Mouse (Mus musculus) lung, embryonic 14.5 days (tissue): ENCODE measurements around the gene Atxn1. TPM values are rescaled to one million over a fixed set of nuclear protein-coding genes. Genes with fewer than 3 reads are reported as not detected.

Experiments used
- ATAC-seq: fragments of 200-750 bp; cut with Nextera tagmentation; 2 replicates; pipeline ENCODE4 v1.8.0; 2017; ENCODE audit warnings: mild to moderate bottlenecking, moderate TSS enrichment, moderate library complexity; ENCODE audit not compliant: insufficient read depth
- DNase-seq: peaks from one replicate; pipeline ENCODE4 v3.0.0-alpha.2; 2015
- H3K27ac ChIP-seq: fragments of 300-500 bp; sonication (generic); 2 replicates; pipeline ENCODE4 v1.5.1; 2014; ENCODE audit warnings: low read depth, mild to moderate bottlenecking, moderate library complexity
- H3K27me3 ChIP-seq: fragments of 300-500 bp; sonication (generic); 2 replicates; pipeline ENCODE4 v1.6.1; 2014; ENCODE audit warnings: low read length, control low read depth; ENCODE audit not compliant: insufficient read depth
- H3K36me3 ChIP-seq: fragments of 300-500 bp; sonication (generic); 2 replicates; pipeline ENCODE4 v1.6.1; 2014; ENCODE audit warnings: control low read depth; ENCODE audit not compliant: insufficient read depth
- H3K4me1 ChIP-seq: fragments of 300-500 bp; sonication (generic); 2 replicates; pipeline ENCODE4 v1.6.1; 2014; ENCODE audit warnings: antibody characterized with exemption, control low read depth; ENCODE audit not compliant: insufficient read depth
- H3K4me2 ChIP-seq: fragments of 300-500 bp; sonication (generic); 2 replicates; pipeline ENCODE4 v1.6.1; 2014; ENCODE audit warnings: mild to moderate bottlenecking
- H3K4me3 ChIP-seq: fragments of 300-500 bp; sonication (generic); 2 replicates; pipeline ENCODE4 v1.5.1; 2014; ENCODE audit warnings: low read depth, low read length
- H3K9ac ChIP-seq: fragments of 300-500 bp; sonication (generic); 2 replicates; pipeline ENCODE4 v1.6.1; 2014
- H3K9me3 ChIP-seq: fragments of 300-500 bp; sonication (generic); 2 replicates; pipeline ENCODE4 v1.6.1; 2016; ENCODE audit warnings: low read depth, low read length, control low read depth
- CTCF ChIP-seq: IDR thresholded peaks from 2 replicates; pipeline ENCODE4 v1.5.1; 2016; ENCODE audit warnings: antibody characterized with exemption, low read depth
- WGBS: fragments of 180-500 bp; shearing (Covaris S2); extraction: QIAGEN DNeasy Blood & Tissue Kit; methylation state at CpG from one replicate; pipeline ENCODE4 v1.1.7; 2014; 5-methylcytosine and 5-hydroxymethylcytosine counted together
- polyA plus RNA-seq: library from polyadenylated mRNA; unstranded; fragments of >200 nt; fragmentation: Nextera tagmentation; extraction: Ambion mirVana; gene quantifications from 2 replicates; pipeline ENCODE4 v1.2.1, GENCODE M21; 2014

The Atxn1 gene
- polyA plus RNA-seq, 1 experiment from 2014 or later, result 3.9 TPM

- 68% methylated on average over 4 of the region's 4 CpGs for WGBS
- no peak for DNase-seq
- no peak overlapping the region for H3K4me3 ChIP-seq
- H3K4me1 ChIP-seq, result peaks cover 10% of the 10 kb centered on the region; the same call in 1 of the 2 replicates
- no peak overlapping the region for H3K4me2 ChIP-seq
- no peak for ATAC-seq
- no peak overlapping the region for H3K9ac ChIP-seq
- TF ChIP-seq CTCF, result no peak
- no peak overlapping the region for H3K27ac ChIP-seq
- no peaks in the 10 kb centered on the region for H3K36me3 ChIP-seq
- H3K27me3 ChIP-seq, result no peaks in the 10 kb centered on the region
- H3K9me3 ChIP-seq, result peaks cover 3% of the 10 kb centered on the region; the same call in 1 of the 2 replicates
These were observed 436.0 kb downstream of the Atxn1 start for GRCm38 (mm10) chr13:45528787-45529186.

GRCm38 (mm10) chr13:45527232-45527964 lies 437.4 kb downstream of the Atxn1 start:
- Histone ChIP-seq H3K4me1 (peaks cover 10% of the 10 kb centered on the region; the same call in 1 of the 2 replicates), H3K9me3 (peaks cover 3% of the 10 kb centered on the region; the same call in 1 of the 2 replicates), H3K27me3 (no peaks in the 10 kb centered on the region), H3K9ac (no peak overlapping the region), H3K4me2 (no peak overlapping the region), H3K27ac (peak overlapping the region; percentile 50; the same call in 1 of the 2 replicates), H3K36me3 (no peaks in the 10 kb centered on the region), H3K4me3 (no peak overlapping the region)
- DNase-seq, result no peak
- ATAC-seq, result peak; percentile 67
- no peak for TF ChIP-seq CTCF
- 69% methylated on average over 11 of the region's 11 CpGs for WGBS

GRCm38 (mm10) chr13:45526230-45526629 lies 438.6 kb downstream of the Atxn1 start:
- no peak for TF ChIP-seq CTCF
- 55% methylated on average over 7 of the region's 7 CpGs for WGBS
- DNase-seq, result no peak
- ATAC-seq, result no peak
- Histone ChIP-seq H3K4me3 (no peak overlapping the region), H3K36me3 (no peaks in the 10 kb centered on the region), H3K4me1 (peaks cover 10% of the 10 kb centered on the region; the same call in 1 of the 2 replicates), H3K27ac (peak overlapping the region; percentile 39), H3K9me3 (peaks cover 3% of the 10 kb centered on the region; the same call in 1 of the 2 replicates), H3K27me3 (no peaks in the 10 kb centered on the region), H3K9ac (no peak overlapping the region), H3K4me2 (no peak overlapping the region)

- Histone ChIP-seq H3K9ac (no peak overlapping the region), H3K27ac (no peak overlapping the region), H3K4me2 (no peak overlapping the region), H3K4me1 (no peaks in the 10 kb centered on the region), H3K9me3 (peaks cover 3% of the 10 kb centered on the region; the same call in 1 of the 2 replicates), H3K36me3 (0 out of 2 replicates have a peak, but pooled peaks cover 3% of the 10 kb centered on the region), H3K27me3 (no peaks in the 10 kb centered on the region), H3K4me3 (no peak overlapping the region)
- ATAC-seq (no peak), DNase-seq (no peak)
- TF ChIP-seq CTCF, result no peak
- 90% methylated on average over 6 of the region's 6 CpGs for WGBS
These were observed 439.9 kb downstream of the Atxn1 start for GRCm38 (mm10) chr13:45524791-45525435.

- ATAC-seq (no peak), DNase-seq (no peak)
- no peak for TF ChIP-seq CTCF
- WGBS, result 54% methylated on average over 3 of the region's 3 CpGs
- no peak overlapping the region for H3K4me3 ChIP-seq
- no peak overlapping the region for H3K4me2 ChIP-seq
- no peak overlapping the region for H3K9ac ChIP-seq
- H3K36me3 ChIP-seq, result 0 out of 2 replicates have a peak, but pooled peaks cover 3% of the 10 kb centered on the region
- H3K27ac ChIP-seq, result no peak overlapping the region
- no peaks in the 10 kb centered on the region for H3K4me1 ChIP-seq
- peaks cover 3% of the 10 kb centered on the region; the same call in 1 of the 2 replicates for H3K9me3 ChIP-seq
- no peaks in the 10 kb centered on the region for H3K27me3 ChIP-seq
These were observed 440.5 kb downstream of the Atxn1 start for GRCm38 (mm10) chr13:45524305-45524704.

- ATAC-seq (peak; percentile 67), DNase-seq (peak; percentile 78)
- TF ChIP-seq CTCF, result no peak
- Histone ChIP-seq H3K9me3 (no peaks in the 10 kb centered on the region), H3K4me3 (peak overlapping the region; percentile 25), H3K36me3 (0 out of 2 replicates have a peak, but pooled peaks cover 3% of the 10 kb centered on the region), H3K27ac (no peak overlapping the region), H3K4me2 (peak overlapping the region; percentile 63), H3K9ac (peak overlapping the region; percentile 34), H3K4me1 (peaks cover 26% of the 10 kb centered on the region), H3K27me3 (no peaks in the 10 kb centered on the region)
- 6% methylated on average over 24 of the region's 24 CpGs for WGBS
These were observed 448.1 kb downstream of the Atxn1 start for GRCm38 (mm10) chr13:45516501-45517393.
